Mouse (Mus musculus) lung, postnatal 0 days (tissue): ENCODE measurements at regions not wholly inside any gene's neighbourhood (a gene's known extent, or its start where the extent isn't known, plus 50 kb on each side); places are given as distances from the start of the nearest gene placed in this dataset.

Source experiments
- CTCF ChIP-seq: IDR thresholded peaks from 2 replicates; pipeline ENCODE4 v1.5.1; 2016; ENCODE audit warnings: antibody characterized with exemption, mild to moderate bottlenecking
- EP300 ChIP-seq: IDR thresholded peaks from 2 replicates; pipeline ENCODE4 v1.6.1; 2016; ENCODE audit warnings: antibody characterized with exemption, mild to moderate bottlenecking, control low read depth

GRCm38 (mm10) chr10:67777721-67778120, 134.7 kb downstream of the Zfp365 start:
- no peak for TF ChIP-seq CTCF
- no peak for TF ChIP-seq EP300
